Mouse (Mus musculus): ENCODE data around the gene Mettl13. TPM values are rescaled to one million over a fixed set of nuclear protein-coding genes. Genes with fewer than 3 reads are reported as not detected.

Mettl13 gene
- polyA plus RNA-seq, 1 experiment from 2014 or later = 23.4 TPM

Other genes with a start within 250 kb of the Mettl13 start
- 11.7 and 13.7 TPM in 2 replicates for gene Dnm3, start 70.5 kb downstream of the Mettl13 start, polyA plus RNA-seq (2015; fragmentation: Nextera tagmentation; extraction: Ambion mirVana)
- 76.2 and 82.9 TPM in 2 replicates for gene Vamp4, start 22.0 kb upstream of the Mettl13 start, polyA plus RNA-seq (2015; fragmentation: Nextera tagmentation; extraction: Ambion mirVana)
- gene Myoc, start 90.6 kb upstream of the Mettl13 start, polyA plus RNA-seq (2015; fragmentation: Nextera tagmentation; extraction: Ambion mirVana) = 0.23 TPM in 1 of 2 replicates, not detected in the other
- not detected in 2 replicates for gene Myocos, start 109.7 kb upstream of the Mettl13 start, polyA plus RNA-seq (2015; fragmentation: Nextera tagmentation; extraction: Ambion mirVana)
- gene Prrc2c, start 192.0 kb upstream of the Mettl13 start, polyA plus RNA-seq (2015; fragmentation: Nextera tagmentation; extraction: Ambion mirVana) = 151 and 156 TPM in 2 replicates

Measured in embryonic facial prominence, embryonic 15.5 days (tissue).